Mouse (Mus musculus) testis, postnatal 14 days (tissue): ENCODE measurements around the gene 1700001L19Rik.
A peak's percentile ranks its signal among the peaks of the same experiment; 100 is the strongest.
"Not testable (repeated sequence)": the region's sequence is repeated elsewhere in the genome, so short reads cannot be mapped to it uniquely, and the experiment has no call there.

ENCODE experiments used
- DNase-seq: peaks from one replicate; pipeline ENCODE4 v3.0.0; 2021; ENCODE audit warnings: low spot score

1700001L19Rik gene

DNA sequence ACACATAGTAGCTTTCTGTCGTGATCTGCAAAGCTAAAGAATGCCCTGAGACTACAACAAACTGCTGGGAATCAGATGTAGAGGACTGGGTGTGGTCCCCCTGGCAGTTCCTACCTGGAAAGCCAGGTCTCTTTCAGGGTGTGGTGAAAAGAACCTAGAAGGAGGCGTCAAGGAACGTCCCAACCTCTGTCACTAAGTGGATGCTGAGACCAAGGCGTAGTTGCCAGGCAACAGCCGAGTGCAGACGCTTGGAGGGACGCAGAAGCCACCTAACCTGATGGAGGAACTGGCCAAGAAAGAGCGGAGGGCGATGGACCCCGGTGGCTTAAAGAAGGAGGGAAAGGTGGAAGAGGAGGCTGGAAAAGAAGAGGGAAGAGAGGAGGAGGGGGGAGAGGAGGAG is at the start of gene 1700001L19Rik:
Gene 1700001L19Rik (plus strand): TSS at position 223 of the 400 bp plus-strand sequence.
- no peak for DNase-seq

DNA sequence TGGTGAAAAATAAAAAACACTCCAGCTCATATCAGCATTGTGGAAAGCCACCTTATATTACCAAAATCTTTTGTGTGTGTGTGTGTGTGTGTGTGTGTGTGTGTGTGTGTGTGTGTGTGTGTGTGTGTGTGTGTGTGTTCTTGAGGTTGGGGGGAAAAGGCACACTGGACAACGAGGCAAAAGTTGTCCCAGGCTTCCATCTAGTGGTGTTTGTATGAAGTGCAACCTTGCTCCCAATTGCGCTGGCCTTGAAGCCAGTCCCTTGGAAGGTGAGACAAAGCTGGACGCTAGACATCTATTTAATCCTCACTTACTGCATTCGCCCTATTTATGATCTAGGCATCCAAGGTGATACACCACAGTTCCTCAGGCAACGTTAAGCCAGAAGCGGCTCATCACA is 43.8 kb upstream of the 1700001L19Rik start:
- DNase-seq: not testable (repeated sequence)

DNA sequence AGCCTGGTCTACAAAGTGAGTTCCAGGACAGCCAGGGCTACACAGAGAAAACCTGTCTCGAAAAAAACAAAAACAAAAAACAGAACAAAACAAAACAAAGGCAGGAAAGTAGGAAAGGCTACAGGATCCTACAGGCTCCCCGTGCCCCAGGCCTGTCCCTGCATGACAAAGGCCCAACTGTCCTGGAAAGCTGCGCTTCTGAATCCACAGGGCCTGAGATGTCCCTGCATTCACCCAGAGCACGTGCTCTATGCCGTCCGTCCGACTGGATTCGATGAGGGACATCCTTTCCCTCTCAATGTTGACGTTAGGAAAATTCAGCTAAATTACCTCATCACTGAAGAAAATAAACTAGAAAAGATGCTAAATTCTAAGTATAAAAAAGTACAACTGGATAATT is 29.1 kb upstream of the 1700001L19Rik start:
- no peak for DNase-seq

DNA sequence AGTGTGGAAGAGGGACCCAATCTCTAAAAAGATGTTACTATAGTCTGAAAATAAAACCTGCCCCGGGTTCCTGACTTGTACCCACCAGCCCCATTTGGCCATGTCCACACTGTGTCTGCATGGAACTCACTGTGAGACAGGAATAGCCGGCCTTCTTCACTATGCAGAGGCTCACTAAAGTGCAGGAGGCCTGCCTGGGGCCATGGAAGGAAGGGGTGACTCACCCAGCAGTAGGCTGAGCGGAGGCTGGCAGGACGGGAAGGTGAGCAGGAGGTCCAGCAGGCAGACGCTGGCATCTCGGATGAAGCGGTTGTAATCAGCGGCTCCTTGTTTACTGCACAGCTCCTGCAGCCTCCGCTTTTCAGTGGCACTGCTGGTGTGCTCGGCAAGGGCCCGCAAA is 28.7 kb upstream of the 1700001L19Rik start:
- DNase-seq: no peak

DNA sequence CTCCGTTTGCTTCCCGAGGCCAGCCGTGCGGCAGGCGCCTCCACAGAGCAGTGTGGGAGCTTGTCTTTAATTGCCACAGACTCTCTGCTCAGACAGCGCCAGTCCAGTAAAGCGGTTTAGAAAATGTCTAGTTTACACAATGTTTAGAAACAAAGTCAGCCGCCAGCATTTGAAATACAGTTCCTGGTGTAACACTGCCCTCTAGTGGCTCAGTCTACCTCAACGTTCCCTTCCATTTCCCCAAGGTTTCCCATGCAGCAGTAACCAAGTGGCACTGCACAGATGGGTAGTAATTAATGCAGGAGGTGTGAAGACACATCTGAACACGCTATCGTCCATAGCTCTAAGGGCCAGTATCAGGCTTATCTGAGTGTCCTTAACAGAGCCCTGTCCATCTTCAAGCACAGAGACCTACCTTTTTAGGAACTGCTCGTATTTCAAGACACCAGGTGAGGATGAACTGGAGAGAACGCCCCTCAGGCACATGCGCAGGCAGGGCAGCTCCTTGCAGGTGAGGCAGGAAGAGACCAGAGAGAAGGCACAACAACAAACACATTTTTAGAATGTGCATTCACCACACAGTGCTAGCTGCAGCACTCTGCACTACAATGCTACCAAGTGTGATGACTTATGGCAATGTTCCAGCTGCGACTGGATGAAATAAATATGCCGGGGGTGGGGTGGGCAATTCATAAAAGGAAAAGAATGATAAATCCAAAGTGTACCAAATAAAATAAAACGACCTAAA is 27.5 kb upstream of the 1700001L19Rik start:
- DNase-seq: no peak

DNA sequence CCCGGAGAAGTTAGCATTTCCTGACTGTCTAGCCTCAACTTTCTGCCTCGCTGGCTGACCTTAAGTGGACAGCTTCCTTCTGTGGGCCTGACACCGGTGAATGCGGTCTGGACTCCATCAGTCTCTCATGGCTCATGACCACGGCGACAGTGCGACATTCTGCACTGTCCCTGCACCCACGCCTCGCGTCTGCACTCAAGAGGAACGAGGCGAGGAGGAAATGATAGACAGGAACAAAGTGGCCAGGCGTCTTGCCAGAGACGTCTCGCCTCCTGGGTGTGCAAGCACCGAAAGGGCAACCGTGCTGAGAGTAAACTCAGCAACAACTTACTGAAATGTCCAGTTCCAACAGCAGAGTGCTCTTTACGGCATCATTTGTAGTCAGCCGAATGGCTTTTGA is 25.0 kb upstream of the 1700001L19Rik start:
- DNase-seq: no peak

DNA sequence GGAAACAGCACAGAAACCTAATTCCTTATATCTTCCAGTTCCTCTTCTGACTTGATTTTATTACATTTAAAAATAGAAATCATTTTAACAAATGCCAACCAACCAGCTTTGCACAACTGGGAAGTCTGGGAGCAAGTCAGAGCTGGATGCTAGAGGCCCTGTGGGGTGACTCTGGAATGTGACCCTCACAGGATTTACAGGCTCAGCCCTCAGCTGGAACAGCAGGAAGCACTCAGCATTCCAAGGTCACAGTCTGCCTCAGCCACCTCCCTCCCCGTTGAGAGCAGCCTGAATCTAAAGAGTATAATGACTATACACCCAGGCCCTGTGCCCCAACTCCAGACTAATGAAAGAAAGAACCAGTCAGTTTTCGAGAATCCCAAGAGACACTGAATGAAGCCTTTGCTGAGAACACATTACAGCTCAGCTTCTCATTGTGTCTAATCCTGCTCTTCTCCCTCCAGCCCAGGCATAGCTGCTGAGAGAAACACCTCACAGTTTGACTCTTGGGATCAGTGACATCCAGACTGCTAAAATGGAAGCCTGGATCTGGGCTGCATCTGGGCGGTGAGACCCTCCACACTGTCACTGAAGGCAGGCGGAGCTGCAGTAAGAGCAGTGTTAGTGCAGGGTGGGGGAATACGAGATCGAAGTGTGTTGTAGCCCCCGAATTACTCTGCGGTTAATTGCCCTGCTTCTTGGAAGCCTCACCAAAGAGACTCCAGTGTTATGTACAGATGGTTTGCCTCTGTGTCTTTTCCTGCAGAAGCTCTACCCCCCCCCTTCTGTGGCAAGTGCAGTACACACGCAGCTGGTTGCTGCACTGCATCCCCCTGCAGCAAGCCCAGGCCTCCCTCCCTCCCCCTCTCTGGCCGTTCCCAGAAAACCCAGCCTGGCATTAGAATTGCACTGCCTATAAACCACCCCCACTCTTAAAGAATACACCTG is 24.0 kb upstream of the 1700001L19Rik start:
- no peak for DNase-seq

DNA sequence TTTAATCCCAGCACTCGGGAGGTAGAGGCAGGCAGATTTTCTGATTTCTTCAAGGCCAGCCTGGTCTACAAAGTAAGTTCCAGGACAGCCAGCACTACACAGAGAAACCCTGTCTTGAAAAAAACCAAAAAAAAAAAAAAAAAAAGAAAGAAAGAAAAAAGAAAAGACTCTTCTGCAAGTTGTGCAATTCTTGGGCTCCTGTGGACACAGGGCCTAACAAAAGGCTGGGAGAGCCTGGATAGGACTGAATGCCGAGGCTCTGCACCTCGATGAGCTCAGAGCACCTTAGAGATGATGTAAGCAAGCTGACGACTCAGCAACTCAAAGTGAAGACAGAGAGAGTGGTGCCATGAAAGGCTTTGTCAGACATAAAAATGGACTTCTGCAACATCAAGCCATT is 22.8 kb upstream of the 1700001L19Rik start:
- DNase-seq: no peak

DNA sequence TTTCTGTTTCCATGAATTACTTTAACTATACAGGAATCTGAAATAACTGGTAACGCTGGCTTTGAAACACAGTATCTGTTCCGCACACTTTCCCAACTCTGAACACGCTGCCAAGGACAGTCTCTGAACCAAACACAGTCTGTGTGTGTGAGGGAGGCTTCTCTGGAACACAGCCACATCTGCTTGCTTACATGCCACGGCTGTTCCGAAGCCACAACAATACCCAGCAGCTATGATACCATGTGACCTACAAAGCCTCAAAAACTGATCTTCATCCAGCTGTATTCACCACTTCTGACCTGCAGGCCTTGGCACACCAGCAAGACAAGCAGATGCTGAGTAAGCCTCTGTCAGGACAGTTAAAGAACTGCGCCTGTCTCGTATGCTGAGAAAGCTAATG is 19.3 kb upstream of the 1700001L19Rik start:
- peak; percentile 83 for DNase-seq

DNA sequence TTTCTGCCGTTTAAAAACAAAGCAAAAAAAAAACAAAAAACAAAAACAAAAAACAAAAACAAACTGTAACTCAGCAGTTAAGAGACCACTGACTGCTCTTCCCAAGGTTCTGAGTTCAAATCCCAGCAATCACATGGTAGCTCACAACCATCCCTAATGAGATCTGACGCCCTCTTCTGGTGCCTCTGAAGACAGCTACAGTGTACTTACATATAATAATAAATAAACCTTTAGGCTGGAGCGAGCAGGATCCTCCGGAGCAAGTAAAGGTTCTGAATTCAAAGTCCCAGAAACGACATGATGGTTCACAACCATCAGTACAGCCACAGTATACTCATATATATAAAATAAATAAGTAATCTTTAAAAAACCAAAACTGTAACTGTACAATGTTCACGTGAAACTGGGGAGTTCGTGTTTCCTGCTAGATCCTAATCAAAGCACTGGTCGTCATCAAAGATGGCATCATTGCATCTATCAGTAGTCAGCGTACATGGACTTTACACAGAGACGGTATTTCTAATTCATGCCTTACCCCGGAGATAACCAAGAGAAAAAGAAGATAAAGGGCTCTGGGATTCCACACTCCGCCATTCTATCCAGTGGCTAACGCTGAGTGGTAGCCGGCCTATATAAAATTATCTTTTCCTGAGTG is 16.0 kb upstream of the 1700001L19Rik start:
- no peak for DNase-seq

DNA sequence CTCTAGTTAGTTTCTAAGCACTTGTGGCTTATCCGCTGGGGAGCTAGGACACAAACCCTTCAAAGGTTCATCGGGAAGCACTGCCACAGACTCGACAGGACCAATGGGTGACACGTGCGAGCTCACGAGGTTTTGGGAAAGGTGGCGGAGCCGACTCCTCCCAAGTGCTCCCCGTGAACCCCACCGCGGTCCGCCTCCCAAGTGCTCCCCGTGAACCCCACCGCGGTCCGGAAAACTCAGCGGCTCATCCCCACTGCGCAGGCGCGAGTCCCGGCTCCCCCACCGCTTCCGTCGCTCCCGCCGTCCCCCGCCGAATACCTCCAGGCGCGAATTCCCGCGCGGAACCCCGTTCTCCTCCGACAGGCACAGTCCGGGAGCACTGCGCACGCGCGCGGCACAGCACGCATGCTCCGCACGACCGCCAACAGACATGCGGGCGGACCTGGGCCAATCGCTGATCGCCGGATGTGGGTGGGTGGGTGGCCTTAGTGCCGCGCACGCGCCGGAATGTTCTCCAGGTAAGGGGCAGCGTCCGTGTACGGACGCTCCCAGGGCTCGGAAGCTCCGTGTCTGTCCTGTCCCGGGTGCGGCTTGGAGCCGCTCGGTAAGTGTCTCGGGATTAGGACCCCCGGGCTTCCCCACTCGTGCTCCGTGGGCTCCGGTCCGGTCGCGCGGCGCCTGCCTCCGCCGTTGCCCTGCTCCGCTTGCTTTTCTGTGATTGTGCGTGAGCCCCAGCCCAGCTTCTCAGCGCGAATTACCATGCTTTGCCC is 15.3 kb upstream of the 1700001L19Rik start, which contains the start of the genes Mtrr and Fastkd3:
Gene Mtrr (minus strand): TSS at position 403 of the 770 bp plus-strand sequence.
Gene Fastkd3 (plus strand): TSS at position 488 of the 770 bp plus-strand sequence.
- DNase-seq: peak; percentile 99

DNA sequence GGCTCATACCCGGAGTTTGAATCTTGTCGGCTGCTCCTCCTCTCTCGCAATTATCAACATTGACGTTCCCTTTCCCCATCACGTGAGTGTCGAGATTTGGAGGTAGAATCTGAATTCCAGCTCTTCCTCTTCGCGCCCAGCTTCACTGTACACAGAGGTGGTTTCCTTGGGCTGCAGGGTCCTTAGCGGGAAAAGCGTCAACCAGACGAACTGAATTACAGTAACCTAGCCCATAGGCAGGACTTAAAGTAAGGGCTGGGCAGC is 14.8 kb upstream of the 1700001L19Rik start:
- DNase-seq: no peak

DNA sequence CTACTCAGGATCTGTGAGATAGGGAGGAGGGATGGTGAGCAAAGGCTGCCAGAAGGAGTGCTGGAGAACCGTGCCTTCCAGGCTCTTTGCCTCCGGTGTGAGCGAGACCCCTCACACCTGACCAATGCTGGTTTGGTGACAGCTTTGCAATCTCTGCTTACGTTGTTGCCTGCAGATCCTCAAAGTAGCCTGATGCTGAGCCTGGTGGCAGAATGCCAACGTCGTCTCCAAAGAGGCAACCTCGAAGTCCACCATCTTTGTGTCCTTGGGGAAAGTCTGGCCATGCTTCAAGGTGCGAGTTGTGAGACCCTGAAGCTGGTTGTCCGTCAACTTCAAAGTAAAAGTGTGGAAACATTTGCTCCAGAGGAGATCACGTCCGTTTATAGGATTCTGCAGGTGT is 13.3 kb upstream of the 1700001L19Rik start:
- no peak for DNase-seq

DNA sequence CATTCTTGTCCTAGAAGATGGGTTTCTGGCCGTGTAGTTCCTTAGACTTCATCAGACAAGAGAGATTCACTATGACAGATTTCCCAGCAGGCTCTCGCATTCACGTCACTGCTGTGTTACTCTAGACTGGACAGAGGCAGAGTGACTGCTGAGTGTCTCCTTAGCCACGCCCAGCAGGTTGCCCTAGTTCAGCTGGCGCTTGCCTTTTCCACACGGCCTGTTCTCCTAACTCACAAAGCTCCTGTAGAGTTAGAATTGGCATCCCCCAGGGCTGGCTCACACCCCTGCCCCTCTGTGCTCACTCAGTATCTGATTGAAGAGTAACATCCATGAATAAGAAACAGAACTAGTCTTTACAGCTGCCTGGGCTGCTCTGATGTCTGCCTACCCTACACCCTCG is 11.8 kb upstream of the 1700001L19Rik start:
- no peak for DNase-seq

DNA sequence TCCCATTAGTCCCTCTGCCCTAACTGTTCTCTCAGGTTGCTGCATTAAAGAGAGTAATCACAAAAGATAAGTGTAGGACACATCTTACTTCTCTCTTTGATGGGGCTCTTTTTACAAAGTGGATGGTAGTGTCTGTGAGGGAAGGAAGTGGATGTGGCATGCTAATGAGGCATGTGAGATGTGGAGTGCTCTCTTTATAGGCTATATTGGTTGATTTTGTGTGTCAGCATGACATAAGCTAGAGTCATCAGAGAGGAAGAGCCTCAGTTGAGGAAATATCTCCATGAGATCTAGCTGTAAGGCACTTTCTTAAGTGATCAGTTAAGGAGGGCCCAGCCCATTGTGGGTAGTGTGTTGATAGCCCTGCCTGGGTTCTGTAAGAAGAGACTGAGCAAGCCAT is 8.9 kb upstream of the 1700001L19Rik start:
- DNase-seq: no peak

DNA sequence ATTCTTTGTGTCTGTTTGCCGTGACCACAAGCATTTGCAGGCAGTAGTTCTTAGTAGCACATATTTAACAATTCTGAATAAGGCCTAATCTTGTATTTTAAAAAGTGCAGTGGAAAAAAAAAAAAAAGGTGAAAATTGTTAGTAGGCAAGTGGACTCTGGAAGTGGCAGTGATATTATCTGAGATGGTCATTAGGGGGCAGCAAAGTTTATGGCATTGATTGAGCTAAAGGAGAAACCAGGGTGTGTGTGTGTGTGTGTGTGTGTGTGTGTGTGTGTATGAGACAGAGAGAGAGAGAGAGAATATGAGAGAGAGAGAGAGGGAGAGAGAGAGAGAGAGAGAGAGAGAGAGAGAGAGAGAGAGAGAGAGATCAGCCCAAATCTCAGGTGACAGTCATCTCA is 3.4 kb upstream of the 1700001L19Rik start:
- DNase-seq: no peak

DNA sequence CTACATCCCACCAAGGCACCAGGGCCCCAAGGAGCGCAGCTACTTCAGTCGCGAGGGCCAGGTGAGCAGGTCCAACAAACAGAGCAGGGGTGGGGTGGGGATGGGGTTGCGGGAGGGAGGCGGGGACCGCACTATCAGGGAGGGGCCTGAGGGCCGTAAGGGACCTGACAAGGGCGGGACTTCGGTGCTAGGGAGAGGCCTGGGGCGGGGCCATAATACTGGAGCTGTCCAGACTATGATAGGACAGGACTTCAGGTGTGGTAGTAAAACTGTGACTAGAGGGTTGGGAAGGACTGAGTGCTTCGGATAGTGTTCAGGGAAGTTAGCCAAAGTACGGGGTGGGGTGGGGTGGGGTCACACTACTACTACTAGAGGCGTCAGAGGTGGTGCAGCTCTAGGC is 446 bp downstream of the 1700001L19Rik start:
- DNase-seq: no peak

DNA sequence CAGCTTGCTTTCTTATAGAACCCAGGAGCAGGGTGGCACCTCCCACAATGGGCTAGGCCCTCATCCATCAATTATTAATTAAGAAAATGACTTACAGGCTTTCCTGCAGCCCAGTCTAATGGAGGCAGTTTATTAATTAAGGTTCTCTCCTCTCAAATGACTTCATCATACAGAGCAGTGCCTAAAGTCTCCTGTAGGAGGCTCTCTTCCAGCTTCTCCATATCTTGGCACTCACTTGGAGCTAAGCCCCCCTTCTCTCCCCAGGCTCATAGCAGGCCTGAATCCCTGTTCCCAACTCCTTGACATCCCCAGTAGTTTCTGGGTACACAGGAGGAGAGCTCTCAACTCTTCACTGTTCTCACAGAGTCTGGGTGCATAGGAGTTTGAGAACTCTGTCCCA is 1.7 kb downstream of the 1700001L19Rik start:
- no peak for DNase-seq

DNA sequence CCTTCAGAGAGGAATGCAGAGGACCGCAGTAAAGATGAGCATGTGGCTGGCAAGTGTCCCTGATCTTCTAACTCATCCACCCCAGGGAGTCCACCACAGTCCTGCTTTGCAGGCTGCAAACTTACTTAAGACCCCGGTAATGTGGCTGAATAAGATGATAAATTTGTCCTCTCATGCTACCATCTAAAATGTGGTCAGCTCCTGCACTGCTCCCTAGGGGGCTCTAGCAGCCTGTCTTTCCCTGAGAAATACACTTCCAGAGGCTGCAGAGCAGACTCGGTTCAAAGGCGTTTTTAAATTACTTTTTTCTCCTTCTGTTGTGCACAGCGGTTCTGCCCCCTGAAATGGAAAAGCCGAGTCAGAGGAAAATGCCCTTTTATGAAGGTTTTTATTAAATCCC is 4.0 kb downstream of the 1700001L19Rik start:
- DNase-seq: no peak

DNA sequence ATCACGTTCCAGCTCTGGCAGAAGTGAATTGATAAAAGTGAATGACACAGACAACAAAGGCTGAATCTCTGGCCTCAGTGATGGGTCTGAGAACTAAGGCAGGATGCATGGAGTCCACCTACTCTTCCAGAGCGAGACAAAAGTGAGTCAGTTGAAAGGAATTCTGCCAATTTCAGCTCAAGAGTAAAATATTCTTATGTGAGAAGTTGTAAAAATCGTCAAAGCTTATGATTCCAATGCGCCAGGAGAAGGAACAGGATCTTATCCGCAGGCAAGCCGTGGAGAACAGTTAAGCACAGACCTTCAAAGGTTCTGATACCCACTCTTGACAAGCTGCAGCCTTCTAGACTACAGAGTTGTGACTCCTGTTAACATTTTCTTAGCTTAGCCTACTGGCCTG is 5.9 kb downstream of the 1700001L19Rik start:
- DNase-seq: no peak

DNA sequence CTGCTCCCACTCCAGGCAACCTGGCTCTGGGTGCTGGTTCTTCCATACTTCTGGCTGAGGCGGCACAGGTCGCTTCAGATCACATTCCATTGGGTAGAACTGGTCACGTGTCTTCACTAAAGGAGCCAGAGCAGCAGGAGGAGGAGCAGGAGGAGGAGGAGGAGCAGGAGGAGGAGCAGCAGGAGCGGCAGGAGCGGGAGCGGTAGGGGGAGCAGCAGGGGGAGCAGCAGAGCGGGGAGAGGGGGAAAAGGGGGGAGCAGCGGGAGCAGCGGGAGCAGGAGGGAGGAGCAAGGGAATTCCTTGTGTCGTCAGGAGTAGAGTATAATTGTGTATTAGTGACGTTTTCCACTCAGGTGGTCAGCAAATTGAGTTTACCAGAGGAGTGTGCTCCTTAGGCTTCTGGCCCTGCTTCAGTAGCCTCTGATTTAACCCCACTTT is 8.5 kb downstream of the 1700001L19Rik start:
- DNase-seq: peak; percentile 24
